Mouse (Mus musculus): ENCODE measurements around the gene Rhot1. TPM values are rescaled to one million over a fixed set of nuclear protein-coding genes. Genes with fewer than 3 reads are reported as not detected.

Rhot1 gene
- 64.6 and 65.4 TPM in 2 replicates for polyA plus RNA-seq (2016; fragmentation: Nextera tagmentation; extraction: Ambion mirVana)

GRCm38 (mm10) chr11:80208860-80209800, at the start of gene Rhot1:
Gene Rhot1, plus strand, starts transcription at chr11:80209019.
- H3K9ac ChIP-seq, result peak within 1 kb of the TSS; percentile 88
- no peaks in the 10 kb centered on the region for H3K27me3 ChIP-seq
- H3K36me3 ChIP-seq, result 0 out of 2 replicates have a peak, but pooled peaks cover 9% of the 10 kb centered on the region
- no peaks in the 10 kb centered on the region for H3K9me3 ChIP-seq
- WGBS, result under 1% methylated on average over 78 of the region's 78 CpGs
- ATAC-seq (ENCODE audit: insufficient number of reproducible peaks, insufficient read depth, low FRiP score, low TSS enrichment), result peak; percentile 88
- H3K4me3 ChIP-seq, result peak within 1 kb of the TSS; percentile 78
- H3K4me2 ChIP-seq (replicated peaks), result peak within 1 kb of the TSS; percentile 49
- peaks cover 8% of the 10 kb centered on the region for H3K4me1 ChIP-seq
- H3K27ac ChIP-seq, result peak within 1 kb of the TSS; percentile 91

GRCm38 (mm10) chr11:80161041-80161440, 47.8 kb upstream of the Rhot1 start:
- no peaks in the 10 kb centered on the region for H3K9me3 ChIP-seq
- no peak for ATAC-seq (ENCODE audit: insufficient number of reproducible peaks, insufficient read depth, low FRiP score, low TSS enrichment)
- H3K4me1 ChIP-seq, result no peaks in the 10 kb centered on the region
- H3K36me3 ChIP-seq, result no peaks in the 10 kb centered on the region
- 0 out of 2 replicates have a peak, but pooled peaks cover 8% of the 10 kb centered on the region for H3K27me3 ChIP-seq
- no peak overlapping the region for H3K27ac ChIP-seq
- H3K9ac ChIP-seq, result no peak overlapping the region
- no peak overlapping the region for H3K4me2 ChIP-seq (replicated peaks)
- no peak overlapping the region for H3K4me3 ChIP-seq
- 80% methylated on average over 4 of the region's 4 CpGs for WGBS

GRCm38 (mm10) chr11:80163362-80164116, 45.3 kb upstream of the Rhot1 start:
- no peak overlapping the region for H3K27ac ChIP-seq
- ATAC-seq (ENCODE audit: insufficient number of reproducible peaks, insufficient read depth, low FRiP score, low TSS enrichment), result no peak
- H3K9me3 ChIP-seq, result no peaks in the 10 kb centered on the region
- no peaks in the 10 kb centered on the region for H3K36me3 ChIP-seq
- H3K4me1 ChIP-seq, result no peaks in the 10 kb centered on the region
- 62% methylated on average over 7 of the region's 7 CpGs for WGBS
- H3K27me3 ChIP-seq, result no peaks in the 10 kb centered on the region
- no peak overlapping the region for H3K4me3 ChIP-seq
- no peak overlapping the region for H3K4me2 ChIP-seq (replicated peaks)
- H3K9ac ChIP-seq, result no peak overlapping the region

- H3K9me3 ChIP-seq, result no peaks in the 10 kb centered on the region
- no peak overlapping the region for H3K4me3 ChIP-seq
- ATAC-seq (ENCODE audit: insufficient number of reproducible peaks, insufficient read depth, low FRiP score, low TSS enrichment), result no peak
- no peaks in the 10 kb centered on the region for H3K27me3 ChIP-seq
- no peak overlapping the region for H3K9ac ChIP-seq
- WGBS, result 65% methylated on average over 2 of the region's 2 CpGs
- H3K27ac ChIP-seq, result no peak overlapping the region
- H3K4me2 ChIP-seq (replicated peaks), result no peak overlapping the region
- H3K4me1 ChIP-seq, result no peaks in the 10 kb centered on the region
- H3K36me3 ChIP-seq, result no peaks in the 10 kb centered on the region
Observed at GRCm38 (mm10) chr11:80164224-80164623, 44.6 kb upstream of the Rhot1 start.

GRCm38 (mm10) chr11:80168121-80168520, 40.7 kb upstream of the Rhot1 start:
- no peaks in the 10 kb centered on the region for H3K9me3 ChIP-seq
- no peaks in the 10 kb centered on the region for H3K27me3 ChIP-seq
- no peak overlapping the region for H3K9ac ChIP-seq
- no peak overlapping the region for H3K27ac ChIP-seq
- H3K36me3 ChIP-seq, result no peaks in the 10 kb centered on the region
- no peak overlapping the region for H3K4me3 ChIP-seq
- 87% methylated on average over 9 of the region's 9 CpGs for WGBS
- no peak overlapping the region for H3K4me2 ChIP-seq (replicated peaks)
- ATAC-seq (ENCODE audit: insufficient number of reproducible peaks, insufficient read depth, low FRiP score, low TSS enrichment), result no peak
- no peaks in the 10 kb centered on the region for H3K4me1 ChIP-seq

GRCm38 (mm10) chr11:80168611-80169249, 40.1 kb upstream of the Rhot1 start:
- H3K4me3 ChIP-seq, result no peak overlapping the region
- no peak overlapping the region for H3K9ac ChIP-seq
- H3K4me1 ChIP-seq, result no peaks in the 10 kb centered on the region
- ATAC-seq (ENCODE audit: insufficient number of reproducible peaks, insufficient read depth, low FRiP score, low TSS enrichment), result no peak
- WGBS, result 83% methylated on average over 4 of the region's 4 CpGs
- H3K27me3 ChIP-seq, result no peaks in the 10 kb centered on the region
- no peak overlapping the region for H3K4me2 ChIP-seq (replicated peaks)
- no peak overlapping the region for H3K27ac ChIP-seq
- H3K36me3 ChIP-seq, result no peaks in the 10 kb centered on the region
- H3K9me3 ChIP-seq, result no peaks in the 10 kb centered on the region

GRCm38 (mm10) chr11:80169629-80170028, 39.2 kb upstream of the Rhot1 start:
- Histone ChIP-seq H3K4me1 (no peaks in the 10 kb centered on the region), H3K27me3 (no peaks in the 10 kb centered on the region), H3K27ac (no peak overlapping the region), H3K9ac (no peak overlapping the region), H3K4me3 (no peak overlapping the region), H3K9me3 (no peaks in the 10 kb centered on the region), H3K36me3 (no peaks in the 10 kb centered on the region), H3K4me2 (replicated peaks) (no peak overlapping the region)
- WGBS, result 84% methylated on average over 3 of the region's 3 CpGs
- no peak for ATAC-seq (ENCODE audit: insufficient number of reproducible peaks, insufficient read depth, low FRiP score, low TSS enrichment)

- no peak for ATAC-seq (ENCODE audit: insufficient number of reproducible peaks, insufficient read depth, low FRiP score, low TSS enrichment)
- no peaks in the 10 kb centered on the region for H3K4me1 ChIP-seq
- 60% methylated on average over 5 of the region's 5 CpGs for WGBS
Observed at GRCm38 (mm10) chr11:80170351-80170750, 38.5 kb upstream of the Rhot1 start.

GRCm38 (mm10) chr11:80171884-80172283, 36.9 kb upstream of the Rhot1 start:
- Histone ChIP-seq H3K4me2 (replicated peaks) (no peak overlapping the region), H3K9me3 (no peaks in the 10 kb centered on the region), H3K36me3 (no peaks in the 10 kb centered on the region), H3K9ac (no peak overlapping the region), H3K4me1 (no peaks in the 10 kb centered on the region), H3K27me3 (no peaks in the 10 kb centered on the region), H3K27ac (no peak overlapping the region), H3K4me3 (no peak overlapping the region)
- WGBS, result 64% methylated on average over 4 of the region's 4 CpGs
- no peak for ATAC-seq (ENCODE audit: insufficient number of reproducible peaks, insufficient read depth, low FRiP score, low TSS enrichment)

More at GRCm38 (mm10) chr11:80170351-80170750, 38.5 kb upstream of the Rhot1 start:
- H3K27ac ChIP-seq, result no peak overlapping the region
- no peaks in the 10 kb centered on the region for H3K27me3 ChIP-seq
- no peaks in the 10 kb centered on the region for H3K9me3 ChIP-seq
- no peak overlapping the region for H3K9ac ChIP-seq
- H3K4me3 ChIP-seq, result no peak overlapping the region
- no peak overlapping the region for H3K4me2 ChIP-seq (replicated peaks)
- no peaks in the 10 kb centered on the region for H3K36me3 ChIP-seq

- Histone ChIP-seq H3K4me2 (replicated peaks) (no peak overlapping the region), H3K4me1 (no peaks in the 10 kb centered on the region), H3K27me3 (no peaks in the 10 kb centered on the region), H3K36me3 (no peaks in the 10 kb centered on the region), H3K27ac (no peak overlapping the region), H3K9me3 (no peaks in the 10 kb centered on the region), H3K9ac (no peak overlapping the region), H3K4me3 (no peak overlapping the region)
- no peak for ATAC-seq (ENCODE audit: insufficient number of reproducible peaks, insufficient read depth, low FRiP score, low TSS enrichment)
- WGBS, result 74% methylated on average over 11 of the region's 11 CpGs
Observed at GRCm38 (mm10) chr11:80173963-80174670, 34.7 kb upstream of the Rhot1 start.

Measured in embryonic facial prominence, embryonic 12.5 days (tissue).